Mouse (Mus musculus): ENCODE measurements around the gene Fam184a.

The Fam184a gene

DNA sequence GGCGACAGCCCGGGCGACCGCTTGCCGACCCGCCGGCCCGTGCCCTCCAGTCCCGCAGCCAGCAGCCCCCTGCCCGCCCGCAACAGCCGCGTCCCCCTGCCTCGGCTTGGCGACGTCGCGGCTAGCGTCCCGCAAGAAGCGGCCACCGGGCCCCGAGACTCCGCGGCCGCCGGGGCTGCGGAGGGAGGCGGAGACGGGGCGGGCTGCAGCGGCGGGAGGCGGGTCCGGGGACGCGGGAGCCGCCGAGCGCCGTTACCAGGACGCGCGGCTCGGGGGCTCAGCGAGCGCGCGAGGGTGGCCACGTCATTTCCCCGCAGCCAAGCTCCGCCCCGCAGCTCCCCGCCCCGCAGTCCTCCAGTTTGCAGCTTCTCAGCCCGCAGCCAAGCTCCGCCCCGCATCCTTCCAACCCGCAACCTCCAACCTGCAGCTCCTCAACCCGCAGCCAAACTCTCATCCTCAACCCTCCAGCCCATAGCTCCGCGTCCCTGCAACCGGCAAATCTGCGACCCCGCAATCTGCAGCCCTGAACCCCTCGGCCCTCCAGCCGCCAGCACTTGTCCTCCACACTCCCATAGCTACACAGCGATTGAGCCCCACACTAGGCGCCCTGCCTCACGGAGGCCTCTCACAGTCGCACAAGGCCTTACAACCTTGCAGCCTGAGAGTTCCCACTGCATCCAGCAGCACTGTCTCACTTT is at the start of gene Fam184a:
TSS of gene Fam184a (minus strand) at position 169 of the 698 bp plus-strand sequence.
- DNase-seq (ENCODE audit: extremely low spot score, low spot score), result peak; percentile 67

DNA sequence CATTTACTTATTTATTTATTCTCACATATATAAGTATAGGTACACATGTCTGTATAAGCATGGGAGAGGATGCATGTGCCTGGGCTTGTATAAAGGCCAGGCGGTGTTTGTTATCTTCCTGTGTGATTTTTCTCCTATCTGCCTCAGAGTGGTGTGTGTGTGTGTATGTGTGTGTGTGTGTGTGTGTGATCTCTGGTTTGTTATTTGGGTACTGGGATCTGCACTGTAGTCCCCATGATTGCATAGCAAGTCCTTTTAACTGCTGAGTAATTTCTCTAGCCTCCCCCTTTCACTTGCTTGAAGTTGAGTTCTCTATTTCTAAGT is 45.3 kb upstream of the Fam184a start:
- DNase-seq (ENCODE audit: extremely low spot score, low spot score), result no peak

DNA sequence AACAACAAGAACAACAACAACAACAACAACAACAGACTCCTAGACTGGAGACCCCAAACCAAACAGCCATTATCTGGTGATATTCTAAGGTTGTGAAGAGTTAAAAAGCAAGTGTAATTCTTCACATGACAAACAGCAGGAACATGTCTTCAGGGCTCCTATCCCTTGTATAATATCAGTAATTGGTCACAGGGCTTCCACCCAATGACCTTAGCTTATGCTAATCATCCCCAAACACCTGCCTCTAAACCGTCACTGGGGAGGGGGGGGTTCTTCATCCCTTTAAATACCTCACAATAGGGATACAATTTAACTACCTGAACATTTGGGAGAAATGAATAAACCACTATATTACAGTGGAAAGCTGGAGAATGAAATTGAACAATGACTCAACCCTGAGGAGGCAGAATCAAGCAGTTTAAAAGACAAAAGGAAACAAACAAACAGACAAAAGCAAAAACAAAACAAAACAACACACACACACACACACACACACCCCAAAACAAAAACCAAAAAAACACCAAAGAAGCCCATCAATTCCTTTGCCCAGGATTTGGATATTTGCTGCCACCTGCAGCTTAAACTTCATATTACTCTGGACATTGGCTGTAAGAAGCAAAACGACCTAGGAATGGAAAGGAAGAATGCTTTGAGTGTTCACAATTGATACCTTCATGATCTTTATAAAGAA is 44.8 kb upstream of the Fam184a start:
- no peak for DNase-seq (ENCODE audit: extremely low spot score, low spot score)

DNA sequence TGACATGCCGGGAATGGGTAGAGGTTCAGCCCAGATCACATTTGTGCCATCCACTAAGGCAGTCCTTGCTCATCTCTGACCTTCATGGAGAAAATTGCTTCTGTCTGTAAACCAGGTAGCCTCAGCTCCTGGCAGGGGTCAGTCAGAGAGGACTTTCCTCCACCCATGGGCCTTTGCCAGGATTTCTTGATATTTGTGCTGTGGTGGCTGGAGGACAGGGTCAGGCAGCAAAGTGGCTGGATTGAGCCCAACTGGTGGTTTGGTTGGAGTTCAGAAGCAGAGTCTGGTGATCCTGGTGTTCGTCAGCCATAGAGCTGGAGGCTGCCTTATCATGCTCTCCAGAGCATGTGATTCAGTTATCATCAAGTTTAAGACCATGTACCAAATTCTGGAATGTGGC is 40.4 kb upstream of the Fam184a start:
- DNase-seq (ENCODE audit: extremely low spot score, low spot score), result no peak

DNA sequence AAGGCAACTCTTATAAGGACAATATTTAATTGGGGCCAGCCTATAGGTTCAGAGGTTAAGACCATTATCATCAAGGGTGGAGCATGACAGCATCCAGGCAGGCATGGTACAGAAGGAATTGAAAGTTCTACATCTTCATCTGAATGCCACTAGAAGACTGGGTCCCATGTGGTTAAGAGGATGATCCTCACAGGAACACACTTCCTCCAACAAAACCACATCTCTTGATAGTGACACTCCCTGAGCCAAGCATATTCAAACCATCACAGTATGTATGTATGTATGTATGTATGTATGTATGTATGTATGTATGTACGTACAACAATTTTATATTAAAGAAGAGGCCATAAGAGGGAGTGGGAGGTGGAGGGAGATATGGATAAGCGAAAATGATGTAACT is 25.7 kb upstream of the Fam184a start:
- no peak for DNase-seq (ENCODE audit: extremely low spot score, low spot score)

DNA sequence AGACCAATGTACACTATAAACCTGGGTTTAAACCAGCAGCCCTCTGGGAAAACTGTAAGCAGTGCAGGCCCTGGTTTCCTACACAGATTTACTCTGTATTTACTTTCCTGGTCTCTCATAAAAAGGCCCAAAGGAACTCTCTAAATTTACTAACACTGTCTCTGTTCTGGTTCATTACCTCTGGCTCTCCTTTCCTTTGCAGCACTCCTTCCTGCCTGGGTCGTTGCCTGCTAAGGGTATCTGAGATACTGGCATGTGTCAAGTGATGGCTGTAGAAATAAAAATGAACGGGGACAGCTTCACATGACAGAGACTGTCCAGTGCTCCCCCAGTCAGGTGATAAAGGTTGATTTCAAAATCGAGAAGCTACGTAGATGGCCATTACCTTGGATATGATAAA is 21.8 kb upstream of the Fam184a start:
- no peak for DNase-seq (ENCODE audit: extremely low spot score, low spot score)

DNA sequence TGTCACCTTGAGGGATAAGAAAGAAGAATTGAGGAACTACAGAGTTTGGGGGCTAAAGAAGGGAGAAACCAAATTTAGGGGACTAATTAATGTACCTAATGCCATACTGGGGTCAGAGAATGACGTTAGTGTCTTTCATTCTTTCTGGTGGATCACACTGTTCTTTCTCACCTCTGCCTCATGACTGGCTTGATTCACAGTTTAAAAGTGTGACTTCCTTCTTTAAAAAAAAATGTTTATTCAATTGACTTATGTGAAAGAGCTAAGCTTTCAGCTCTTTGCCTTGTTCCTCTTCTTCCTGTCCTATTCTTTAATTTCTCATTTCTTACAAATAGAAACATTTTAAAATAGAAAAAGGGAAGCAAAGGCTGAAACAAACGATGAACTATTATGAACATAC is 20.6 kb upstream of the Fam184a start:
- no peak for DNase-seq (ENCODE audit: extremely low spot score, low spot score)

DNA sequence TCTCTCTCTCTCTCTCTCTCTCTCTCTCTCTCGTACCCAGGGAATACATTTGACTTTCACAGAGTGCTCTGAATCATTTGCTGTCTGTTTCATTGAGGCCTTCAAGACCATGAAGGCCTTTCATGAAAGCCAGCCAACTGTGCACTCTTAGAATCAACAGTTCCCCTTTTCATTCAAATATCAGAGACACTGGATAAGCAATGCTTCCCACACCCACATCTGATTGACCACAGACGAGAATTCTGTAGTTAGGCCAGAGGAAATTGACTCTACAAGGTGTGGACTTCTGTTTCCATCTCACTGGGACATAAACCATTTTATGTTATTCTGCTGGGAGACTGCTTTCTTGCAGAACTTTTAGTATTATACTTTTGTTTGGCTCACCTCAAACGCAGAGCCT is 17.8 kb upstream of the Fam184a start:
- no peak for DNase-seq (ENCODE audit: extremely low spot score, low spot score)

DNA sequence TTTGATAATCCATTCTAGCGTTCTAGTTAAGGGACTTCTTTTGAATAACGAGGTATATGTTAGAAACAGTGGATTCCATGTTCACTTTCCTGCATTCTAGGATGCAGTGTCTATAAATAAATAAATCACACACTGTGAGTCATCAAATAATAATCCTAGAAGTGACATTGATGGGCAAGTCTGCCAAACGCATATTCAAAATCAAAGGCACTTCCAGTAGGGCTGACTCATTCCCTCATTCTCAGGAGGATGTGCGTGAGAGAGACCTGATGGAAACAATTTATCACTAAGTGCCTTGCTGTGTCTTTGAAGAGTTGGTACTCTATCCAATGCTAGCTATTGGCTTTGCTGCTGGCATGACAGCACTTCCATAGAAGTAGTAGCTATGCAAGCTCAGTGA is 14.5 kb upstream of the Fam184a start:
- no peak for DNase-seq (ENCODE audit: extremely low spot score, low spot score)

DNA sequence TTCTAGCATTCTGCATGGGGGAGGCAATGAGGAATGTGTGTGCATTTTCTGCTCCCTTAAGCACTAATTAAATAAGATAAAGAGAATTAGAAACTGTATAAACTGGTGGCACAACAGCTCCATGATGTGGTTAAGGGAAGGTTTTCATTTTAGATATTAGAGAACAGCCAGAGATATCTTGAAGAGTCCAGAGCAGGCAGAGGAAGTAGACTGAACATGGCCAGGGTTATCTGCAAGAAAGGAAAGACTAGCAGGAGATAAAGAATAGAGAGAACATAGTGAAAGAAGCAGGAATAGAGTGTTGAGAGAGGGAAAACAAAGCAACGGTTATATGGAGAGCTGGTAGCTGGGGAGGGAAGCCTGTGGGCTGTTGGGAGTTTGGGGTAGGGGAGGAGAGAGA is 1.8 kb upstream of the Fam184a start:
- DNase-seq (ENCODE audit: extremely low spot score, low spot score), result no peak

DNA sequence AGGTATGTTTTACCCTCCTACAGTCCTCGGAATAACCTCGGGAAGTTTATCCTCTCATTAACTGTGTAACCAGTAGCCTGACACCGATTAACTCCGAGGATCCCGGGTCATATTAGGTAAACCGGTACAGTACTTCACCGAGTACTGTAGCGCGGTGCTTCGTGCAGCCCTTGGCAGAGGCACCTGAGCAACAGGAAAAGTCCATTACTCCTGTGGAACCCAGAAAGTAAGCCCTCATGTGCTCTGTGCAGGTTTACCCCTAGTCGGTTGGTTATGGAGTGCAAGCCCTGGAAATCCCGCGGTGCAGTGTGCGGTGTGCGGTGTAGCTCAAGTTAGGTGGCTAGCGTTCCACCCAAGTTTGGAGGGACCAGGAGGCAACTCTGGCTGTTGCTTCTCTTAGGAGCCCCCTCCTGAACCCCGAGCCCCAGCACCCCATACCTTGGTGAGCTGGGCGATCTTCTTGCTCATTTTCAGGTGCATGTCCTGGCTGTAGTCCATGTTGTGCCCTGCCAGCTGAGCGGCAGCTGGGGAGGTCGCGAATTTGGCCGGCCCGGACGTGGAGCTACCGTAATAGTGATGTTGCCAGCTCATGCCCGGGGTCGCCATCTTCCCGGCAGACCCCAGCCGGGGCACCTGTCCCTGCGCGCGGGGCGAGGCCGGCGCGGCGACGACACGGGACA is 508 bp downstream of the Fam184a start:
- DNase-seq (ENCODE audit: extremely low spot score, low spot score), result peak; percentile 65

DNA sequence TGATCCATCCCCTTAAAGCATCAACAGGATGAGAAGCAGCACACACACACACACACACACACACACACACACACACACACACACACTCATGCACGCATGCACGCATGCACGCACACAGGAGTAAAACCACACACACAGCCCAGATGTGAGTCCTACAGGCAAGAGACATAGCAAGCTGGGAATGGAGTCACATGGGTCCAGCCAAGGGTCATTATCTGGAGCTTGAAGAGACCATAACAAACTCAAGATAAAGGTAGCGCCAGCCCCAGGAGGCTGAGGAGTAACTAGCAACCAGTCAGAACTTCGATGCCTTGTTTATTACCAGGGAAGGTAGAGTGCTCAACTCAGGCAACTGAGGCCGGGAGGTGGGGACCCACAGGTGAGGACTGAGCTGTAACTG is 4.9 kb downstream of the Fam184a start:
- DNase-seq (ENCODE audit: extremely low spot score, low spot score), result no peak

DNA sequence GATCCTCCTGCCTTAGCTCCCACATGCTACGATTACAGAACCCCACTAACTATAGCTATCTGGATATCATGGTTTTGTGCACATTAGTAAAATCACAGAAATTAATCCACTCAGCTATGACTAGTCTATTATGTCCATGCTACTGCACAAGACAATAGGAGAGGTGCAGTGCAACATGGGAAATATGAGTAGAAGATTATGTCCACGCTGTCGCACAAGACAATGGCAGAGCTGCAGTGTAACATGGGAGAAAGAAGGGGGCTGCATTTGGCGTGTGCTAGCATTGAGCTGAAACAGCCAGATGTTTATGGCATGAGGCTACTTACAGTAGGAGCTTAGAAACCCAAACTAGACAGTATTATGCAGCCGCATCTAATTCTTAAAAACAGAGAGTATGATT is 8.0 kb downstream of the Fam184a start:
- no peak for DNase-seq (ENCODE audit: extremely low spot score, low spot score)

DNA sequence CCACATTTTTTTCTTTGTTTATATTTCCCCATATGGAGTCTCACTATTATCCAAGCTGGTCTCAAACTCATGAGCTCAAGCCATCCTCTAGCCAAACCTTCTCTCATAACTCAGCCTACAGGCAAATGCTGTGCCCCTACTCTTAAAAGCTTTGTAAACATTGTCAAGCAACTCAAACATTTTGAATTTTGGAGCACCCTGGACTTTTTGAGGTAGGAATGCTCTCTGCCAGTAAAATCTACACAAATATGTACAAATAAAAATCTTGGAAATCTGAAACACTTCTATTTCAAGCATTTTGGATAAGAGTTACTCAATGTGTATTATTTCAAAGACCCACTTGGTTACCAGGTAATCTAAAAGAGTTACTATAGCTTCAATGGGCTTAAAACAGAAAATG is 10.9 kb downstream of the Fam184a start:
- DNase-seq (ENCODE audit: extremely low spot score, low spot score), result no peak

DNA sequence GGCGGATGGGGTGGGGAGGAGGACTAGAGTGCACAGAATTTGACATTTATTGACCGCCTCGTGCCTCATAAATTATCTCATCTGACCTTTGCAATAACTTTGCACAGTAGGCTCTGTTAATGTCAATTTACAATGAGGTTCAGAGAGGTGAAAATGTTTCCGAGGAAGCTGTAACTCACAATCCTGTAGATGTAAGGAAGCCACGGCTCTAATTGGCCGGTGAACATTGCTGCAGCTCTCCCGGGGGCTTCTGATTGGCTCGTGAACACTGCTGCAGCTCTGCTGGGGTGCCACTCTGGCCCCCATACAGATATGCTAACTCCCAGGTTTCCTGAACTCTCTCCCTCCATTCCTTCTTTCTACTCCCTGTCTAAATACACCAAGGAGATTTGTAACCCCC is 12.1 kb downstream of the Fam184a start:
- DNase-seq (ENCODE audit: extremely low spot score, low spot score), result no peak

DNA sequence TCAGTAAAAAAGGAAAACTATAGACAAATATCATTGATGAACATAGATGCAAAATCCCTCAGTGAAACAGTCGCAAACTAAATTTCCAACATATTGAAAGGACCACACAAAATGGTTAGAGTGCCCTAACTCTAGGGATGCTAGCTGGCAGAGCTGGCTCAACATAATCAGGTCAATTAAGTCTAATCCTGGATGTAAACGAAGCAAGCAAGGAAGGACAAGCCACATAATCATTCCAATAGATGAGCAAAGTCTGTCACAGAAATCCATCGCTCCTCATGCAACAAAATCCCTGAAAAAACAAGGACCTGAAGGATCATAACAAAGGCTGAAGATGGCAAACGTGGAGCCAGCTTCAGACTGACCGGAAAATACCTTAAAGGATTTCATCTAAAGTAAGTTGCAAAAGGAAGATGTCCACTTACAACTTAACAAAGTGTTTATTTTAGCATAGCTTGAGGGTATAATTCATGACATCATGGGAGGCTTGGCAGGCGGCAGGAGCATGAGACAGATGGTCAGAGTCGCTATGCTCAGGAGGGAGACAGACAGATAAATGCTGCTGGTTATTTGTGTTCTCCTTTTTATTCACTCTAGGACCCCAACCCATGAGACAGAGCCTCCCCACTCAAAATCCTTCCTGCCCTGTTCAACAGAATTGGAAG is 15.6 kb downstream of the Fam184a start:
- DNase-seq (ENCODE audit: extremely low spot score, low spot score), result no peak

DNA sequence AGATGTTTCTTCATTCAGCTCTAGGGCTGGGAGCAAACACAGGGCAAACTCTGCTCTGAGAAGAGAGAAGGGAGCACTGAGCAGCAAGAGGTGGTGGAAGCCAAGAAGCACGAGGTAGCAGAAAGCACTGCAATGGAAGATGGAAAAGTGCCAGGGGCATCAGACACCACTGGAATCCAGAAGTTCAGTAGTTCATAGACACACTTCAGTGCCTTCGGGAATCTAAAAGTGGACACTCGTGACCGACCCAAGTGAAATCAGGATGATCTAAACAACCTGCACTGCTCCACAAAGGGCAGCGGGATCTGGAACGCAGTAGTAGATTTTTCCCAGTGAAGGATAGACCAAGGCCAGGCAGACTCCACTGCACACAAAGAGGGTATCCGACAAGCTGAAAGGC is 18.6 kb downstream of the Fam184a start:
- DNase-seq (ENCODE audit: extremely low spot score, low spot score), result no peak

DNA sequence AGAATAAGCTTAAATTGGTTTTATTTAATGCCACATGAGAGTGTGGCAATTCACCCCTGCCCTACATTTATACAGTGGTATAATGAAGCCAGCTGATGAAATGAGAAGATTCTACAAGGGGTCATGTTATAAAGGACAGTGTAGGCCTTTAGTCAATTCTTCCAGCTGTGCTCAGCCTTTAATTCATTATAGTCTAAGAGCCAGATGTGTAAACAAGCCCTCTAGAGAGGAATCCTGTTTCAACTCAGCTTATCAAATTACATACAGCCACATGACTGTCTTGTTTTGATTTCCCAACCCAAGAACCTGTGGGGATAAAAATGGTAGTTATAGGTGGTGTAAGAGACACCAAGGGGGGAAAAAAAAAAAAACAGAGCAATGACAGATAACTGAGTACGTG is 22.0 kb downstream of the Fam184a start:
- no peak for DNase-seq (ENCODE audit: extremely low spot score, low spot score)

DNA sequence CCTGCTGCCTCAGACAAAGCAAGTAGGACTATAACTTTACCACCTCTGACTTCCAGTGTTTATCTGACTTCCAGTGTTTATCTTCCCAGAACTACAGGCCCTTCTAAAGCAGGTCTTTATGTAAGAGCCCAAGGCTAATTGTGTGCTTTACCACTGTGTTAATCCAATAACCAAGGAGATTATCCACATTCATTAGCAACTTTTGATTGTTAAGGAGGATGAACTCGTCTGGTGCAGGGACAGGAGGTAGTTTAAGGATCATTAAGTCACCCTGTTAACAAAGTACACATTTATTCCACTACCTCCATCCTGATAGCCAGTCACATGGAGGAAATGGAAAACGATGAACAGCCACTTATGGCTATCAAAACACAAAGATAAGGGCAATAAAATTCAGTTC is 25.6 kb downstream of the Fam184a start:
- no peak for DNase-seq (ENCODE audit: extremely low spot score, low spot score)

DNA sequence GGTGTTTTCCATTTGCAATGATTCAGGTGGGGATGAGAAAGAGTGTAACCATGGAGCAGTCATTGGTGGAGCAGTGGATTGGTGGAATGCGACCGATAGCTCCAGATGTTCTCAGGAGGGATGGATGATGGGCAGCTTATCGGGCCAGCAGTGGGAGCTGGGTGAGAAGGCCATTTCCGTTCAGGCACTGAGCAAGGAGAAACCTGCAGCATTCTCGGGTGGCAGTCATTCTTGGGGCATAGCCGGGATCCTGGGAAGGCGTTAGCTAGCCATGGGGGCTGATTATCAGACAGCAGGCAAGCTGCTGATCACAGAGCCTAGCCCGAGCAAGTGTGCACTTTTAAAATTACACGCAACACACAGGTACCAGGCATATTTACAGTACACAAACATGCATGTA is 46.4 kb downstream of the Fam184a start:
- no peak for DNase-seq (ENCODE audit: extremely low spot score, low spot score)

DNA sequence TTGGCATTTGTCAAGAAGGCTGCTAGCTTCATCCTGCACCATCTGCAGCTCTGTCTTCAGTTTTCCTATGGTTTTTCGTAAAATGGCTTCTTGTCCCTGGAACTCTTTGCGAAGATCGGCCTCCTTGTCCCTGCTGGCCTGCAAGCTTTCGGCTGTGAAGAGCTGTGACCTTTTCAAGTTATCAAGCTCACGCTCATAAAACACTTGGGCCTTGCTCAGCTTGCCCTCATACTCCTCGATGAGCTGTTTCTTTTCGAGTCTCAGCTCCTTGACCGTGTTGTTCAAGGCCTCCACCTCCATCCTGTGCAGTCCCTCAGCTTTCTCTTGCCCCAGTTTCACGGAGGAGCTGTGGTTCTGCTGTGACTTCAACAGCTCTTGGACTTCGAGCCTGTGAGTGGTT is 52.4 kb downstream of the Fam184a start:
- DNase-seq (ENCODE audit: extremely low spot score, low spot score), result no peak

DNA sequence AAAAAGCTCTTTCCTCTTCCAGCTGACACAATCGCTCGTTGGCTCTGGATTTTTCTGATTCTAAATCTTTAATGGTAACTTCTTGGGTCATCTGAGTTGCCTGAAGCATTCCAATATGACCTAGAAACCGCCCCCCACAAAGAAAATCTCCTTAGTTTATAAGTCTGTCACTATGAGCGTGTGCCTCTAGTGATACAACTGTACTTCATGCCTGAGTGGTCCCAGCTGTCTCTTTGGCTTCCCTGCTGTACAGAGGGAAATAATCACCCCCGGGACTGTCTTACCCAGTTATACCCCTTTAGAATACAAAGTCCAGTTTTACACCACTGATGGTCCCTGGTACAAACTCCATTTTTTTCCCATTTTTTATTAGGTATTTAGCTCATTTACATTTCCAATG is 56.2 kb downstream of the Fam184a start:
- no peak for DNase-seq (ENCODE audit: extremely low spot score, low spot score)
